Mouse (Mus musculus): Measurements from ENCODE around the gene Dusp18.

GRCm38 (mm10) chr11:3913316-3914108, 18.5 kb downstream of the Dusp18 start:
- no peak for TF ChIP-seq CTCF (IDR thresholded peaks at IDR 0.05; ENCODE audit: low read depth)
- TF ChIP-seq EP300 (IDR thresholded peaks at IDR 0.05; ENCODE audit: low read depth) = no peak
